Mouse (Mus musculus) limb, embryonic 14.5 days (tissue): ENCODE measurements at regions not wholly inside any gene's neighbourhood (a gene's known extent, or its start where the extent isn't known, plus 50 kb on each side); places are given as distances from the start of the nearest gene placed in this dataset.

Source experiments
- ATAC-seq: fragments of 200-750 bp; cut with Nextera tagmentation; 2 replicates; pipeline ENCODE4 v1.8.0; 2017; ENCODE audit warnings: low read depth, moderate number of reproducible peaks, moderate TSS enrichment; ENCODE audit not compliant: low FRiP score
- DNase-seq: peaks from one replicate; pipeline ENCODE4 v3.0.0-alpha.2; 2015; ENCODE audit warnings: low spot score
- H3K27ac ChIP-seq: fragments of 300-500 bp; sonication (generic); replicated peaks from 2 replicates; pipeline ENCODE4 v1.5.1; 2014; ENCODE audit warnings: low read depth, mild to moderate bottlenecking, low read length, moderate library complexity, mixed read lengths
- H3K27me3 ChIP-seq: fragments of 300-500 bp; sonication (generic); 2 replicates; pipeline ENCODE4 v1.6.1; 2014; ENCODE audit warnings: low read length, mixed read lengths; ENCODE audit not compliant: control insufficient read depth, insufficient read depth
- H3K36me3 ChIP-seq: fragments of 300-500 bp; sonication (generic); 2 replicates; pipeline ENCODE4 v1.6.1; 2014; ENCODE audit warnings: mild to moderate bottlenecking, low read length, moderate library complexity, mixed read lengths; ENCODE audit not compliant: control insufficient read depth, insufficient read depth
- H3K4me1 ChIP-seq: fragments of 300-500 bp; sonication (generic); 2 replicates; pipeline ENCODE4 v1.6.1; 2014; ENCODE audit warnings: antibody characterized with exemption, low read length, mixed read lengths; ENCODE audit not compliant: control insufficient read depth, insufficient read depth
- H3K4me2 ChIP-seq: fragments of 300-500 bp; sonication (generic); replicated peaks from 2 replicates; pipeline ENCODE4 v1.6.1; 2014; ENCODE audit warnings: low read depth, mild to moderate bottlenecking, low read length, moderate library complexity; ENCODE audit not compliant: severe bottlenecking
- H3K4me3 ChIP-seq: fragments of 300-500 bp; sonication (generic); replicated peaks from 2 replicates; pipeline ENCODE4 v1.5.1; 2014; ENCODE audit warnings: low read length
- H3K9ac ChIP-seq: fragments of 300-500 bp; sonication (generic); 2 replicates; pipeline ENCODE4 v1.6.1; 2014; ENCODE audit warnings: mild to moderate bottlenecking, low read depth, low read length, moderate library complexity; ENCODE audit not compliant: severe bottlenecking
- H3K9me3 ChIP-seq: fragments of 300-500 bp; sonication (generic); 2 replicates; pipeline ENCODE4 v1.6.1; 2016; ENCODE audit warnings: low read length; ENCODE audit not compliant: control insufficient read depth
- POLR2A ChIP-seq: fragments of 200-500 bp; IDR thresholded peaks from 2 replicates; pipeline ENCODE4 v1.8.0; 2012; ENCODE audit warnings: inconsistent platforms, mild to moderate bottlenecking, moderate library complexity, borderline replicate concordance; ENCODE audit not compliant: insufficient read depth, insufficient read length; ENCODE audit errors: extremely low read depth
- WGBS: fragments of 180-500 bp; shearing (Covaris S2); extraction: QIAGEN DNeasy Blood & Tissue Kit; methylation state at CpG from one replicate; pipeline ENCODE4 v1.1.7; 2014; 5-methylcytosine and 5-hydroxymethylcytosine counted together

DNA sequence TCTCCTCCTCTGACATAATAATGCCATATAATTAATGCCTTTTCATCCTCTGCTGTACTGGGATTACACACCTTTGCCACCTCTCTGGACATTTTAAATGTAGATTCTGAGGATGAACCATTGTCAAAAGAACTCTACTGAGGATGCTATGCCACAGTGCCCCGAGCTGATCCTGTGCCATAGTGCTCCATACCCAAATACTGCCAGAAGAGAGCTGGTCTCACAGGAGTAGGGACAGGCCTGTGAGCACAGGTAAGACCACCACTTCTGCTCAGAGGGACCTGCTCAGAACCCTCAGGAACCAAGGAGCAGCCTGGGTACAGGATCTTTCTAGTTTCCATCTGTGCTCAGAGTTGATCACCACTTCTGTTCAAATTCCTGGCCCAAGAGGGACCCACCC lies 174.8 kb upstream of the Mettl25 start:
- DNase-seq = no peak
- TF ChIP-seq POLR2A = no peak
- no peaks in the 10 kb centered on the region for H3K9me3 ChIP-seq
- no peak overlapping the region for H3K9ac ChIP-seq
- 76% methylated on average over 1 of the region's 1 CpGs for WGBS
- H3K36me3 ChIP-seq = no peaks in the 10 kb centered on the region
- no peak overlapping the region for H3K4me2 ChIP-seq
- no peak for ATAC-seq
- no peaks in the 10 kb centered on the region for H3K4me1 ChIP-seq
- no peaks in the 10 kb centered on the region for H3K27me3 ChIP-seq
- no peak overlapping the region for H3K27ac ChIP-seq
- no peak overlapping the region for H3K4me3 ChIP-seq

GRCm38 (mm10) chr10:106015436-106015835 lies 174.3 kb upstream of the Mettl25 start:
- Histone ChIP-seq H3K9me3 (no peaks in the 10 kb centered on the region), H3K36me3 (no peaks in the 10 kb centered on the region), H3K27ac (no peak overlapping the region), H3K27me3 (no peaks in the 10 kb centered on the region), H3K4me3 (no peak overlapping the region), H3K4me2 (no peak overlapping the region), H3K9ac (no peak overlapping the region), H3K4me1 (no peaks in the 10 kb centered on the region)
- ATAC-seq (no peak), DNase-seq (no peak)
- no peak for TF ChIP-seq POLR2A
- WGBS = 74% methylated on average over 1 of the region's 1 CpGs

DNA sequence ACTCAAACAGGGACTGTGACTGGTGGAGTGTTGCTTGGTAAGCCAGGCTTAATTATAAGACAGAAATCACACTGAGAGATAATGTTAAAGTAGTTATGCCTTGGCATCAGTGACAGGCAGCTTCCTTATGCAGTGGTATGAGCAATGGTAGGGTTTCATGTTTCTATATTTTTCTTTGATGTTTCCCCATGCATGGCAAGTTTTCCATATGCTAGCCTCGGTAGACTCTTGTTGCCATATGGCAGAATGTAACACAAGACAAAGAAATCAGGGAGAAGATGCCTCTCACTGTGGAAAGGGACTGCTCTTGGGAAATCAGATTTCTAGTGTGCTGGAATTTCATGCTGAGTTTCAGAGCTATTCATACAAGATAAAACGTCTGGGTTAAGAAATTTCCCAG lies 169.0 kb upstream of the Mettl25 start:
- H3K9ac ChIP-seq = no peak overlapping the region
- no peaks in the 10 kb centered on the region for H3K4me1 ChIP-seq
- no peak overlapping the region for H3K4me3 ChIP-seq
- H3K27ac ChIP-seq = no peak overlapping the region
- WGBS = 50% methylated on average over 2 of the region's 2 CpGs
- DNase-seq (no peak), ATAC-seq (no peak)
- H3K4me2 ChIP-seq = no peak overlapping the region
- no peaks in the 10 kb centered on the region for H3K36me3 ChIP-seq
- no peaks in the 10 kb centered on the region for H3K27me3 ChIP-seq
- no peaks in the 10 kb centered on the region for H3K9me3 ChIP-seq
- TF ChIP-seq POLR2A = no peak

GRCm38 (mm10) chr10:106007331-106007730 lies 166.2 kb upstream of the Mettl25 start:
- H3K9me3 ChIP-seq = no peaks in the 10 kb centered on the region
- no peak for TF ChIP-seq POLR2A
- no peak overlapping the region for H3K27ac ChIP-seq
- H3K4me3 ChIP-seq = no peak overlapping the region
- H3K36me3 ChIP-seq = no peaks in the 10 kb centered on the region
- H3K4me1 ChIP-seq = no peaks in the 10 kb centered on the region
- DNase-seq = no peak
- ATAC-seq = no peak
- no peak overlapping the region for H3K9ac ChIP-seq
- no peak overlapping the region for H3K4me2 ChIP-seq
- 86% methylated on average over 4 of the region's 4 CpGs for WGBS
- no peaks in the 10 kb centered on the region for H3K27me3 ChIP-seq

GRCm38 (mm10) chr10:106006861-106007260 lies 165.7 kb upstream of the Mettl25 start:
- DNase-seq (no peak), ATAC-seq (no peak)
- TF ChIP-seq POLR2A = no peak
- Histone ChIP-seq H3K27me3 (no peaks in the 10 kb centered on the region), H3K9me3 (no peaks in the 10 kb centered on the region), H3K4me3 (no peak overlapping the region), H3K4me1 (no peaks in the 10 kb centered on the region), H3K4me2 (no peak overlapping the region), H3K27ac (no peak overlapping the region), H3K36me3 (no peaks in the 10 kb centered on the region), H3K9ac (no peak overlapping the region)
- 92% methylated on average over 10 of the region's 10 CpGs for WGBS

DNA sequence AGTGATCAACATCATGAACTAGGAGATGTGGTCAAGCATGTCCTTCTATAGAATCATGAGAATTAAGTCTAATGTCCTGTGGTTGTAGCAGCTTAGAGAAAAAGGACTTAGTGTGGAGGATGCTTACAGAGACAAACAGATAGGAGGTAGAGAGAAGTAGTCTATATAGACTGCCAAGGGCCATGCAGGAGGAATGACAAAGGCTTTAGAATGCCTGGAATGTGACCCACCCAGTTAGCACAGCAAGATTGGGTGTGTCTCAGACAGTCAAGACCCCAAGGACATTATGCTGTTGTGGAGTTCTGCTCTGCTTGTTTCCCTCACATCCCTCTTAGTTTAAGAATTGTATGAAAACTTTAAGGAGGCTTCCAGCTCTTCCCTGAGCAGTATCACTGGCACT lies 164.9 kb upstream of the Mettl25 start:
- H3K9ac ChIP-seq = no peak overlapping the region

More for the DNA sequence above, 164.9 kb upstream of the Mettl25 start:
- no peak for DNase-seq
- Histone ChIP-seq H3K27me3 (no peaks in the 10 kb centered on the region), H3K36me3 (no peaks in the 10 kb centered on the region), H3K27ac (no peak overlapping the region), H3K4me1 (no peaks in the 10 kb centered on the region), H3K4me3 (no peak overlapping the region), H3K9me3 (no peaks in the 10 kb centered on the region), H3K4me2 (no peak overlapping the region)
- ATAC-seq = no peak
- TF ChIP-seq POLR2A = no peak
